Mouse (Mus musculus) urinary bladder, postnatal 36 days (tissue): Measurements from ENCODE around the gene Emc3.
A peak's percentile ranks its signal among the peaks of the same experiment; 100 is the strongest.

ENCODE experiments used
- DNase-seq, 2 experiments: peaks; one replicate each; pipeline ENCODE4 v3.0.0; 2022; ENCODE audit warnings: low spot score in 2 of 2, mixed read lengths in 1 of 2

Emc3 gene

DNA sequence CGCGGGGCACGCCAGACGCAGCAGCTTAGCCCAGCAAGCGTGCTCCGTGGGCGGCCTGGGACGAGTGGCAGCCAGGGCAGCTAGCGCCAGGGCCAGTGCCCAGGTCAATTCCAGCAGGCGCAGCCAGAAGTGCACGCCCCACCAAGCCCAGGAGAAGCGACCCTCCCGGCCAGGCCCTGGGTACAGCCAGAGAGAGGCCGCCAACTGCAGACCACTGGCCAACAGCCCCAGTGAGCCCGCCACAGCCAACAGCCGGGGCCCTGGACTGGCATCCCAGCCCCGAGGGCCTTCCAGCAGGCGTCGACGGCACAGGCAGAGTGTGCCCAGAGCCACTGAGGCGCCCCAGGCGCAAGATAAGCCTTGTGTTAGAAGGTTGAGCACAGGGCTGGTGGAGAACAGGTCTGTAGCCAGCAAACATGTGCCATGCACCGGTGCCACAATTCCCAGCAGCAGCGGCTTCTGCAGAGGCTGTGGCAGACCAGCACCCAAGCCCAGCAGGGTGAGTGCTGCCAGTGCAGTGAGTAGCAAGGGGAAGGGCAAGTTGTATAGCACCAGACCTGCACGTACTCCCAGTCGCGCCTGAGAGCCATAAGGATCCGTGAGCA, 36.3 kb downstream of the Emc3 start:
- DNase-seq = no peak

DNA sequence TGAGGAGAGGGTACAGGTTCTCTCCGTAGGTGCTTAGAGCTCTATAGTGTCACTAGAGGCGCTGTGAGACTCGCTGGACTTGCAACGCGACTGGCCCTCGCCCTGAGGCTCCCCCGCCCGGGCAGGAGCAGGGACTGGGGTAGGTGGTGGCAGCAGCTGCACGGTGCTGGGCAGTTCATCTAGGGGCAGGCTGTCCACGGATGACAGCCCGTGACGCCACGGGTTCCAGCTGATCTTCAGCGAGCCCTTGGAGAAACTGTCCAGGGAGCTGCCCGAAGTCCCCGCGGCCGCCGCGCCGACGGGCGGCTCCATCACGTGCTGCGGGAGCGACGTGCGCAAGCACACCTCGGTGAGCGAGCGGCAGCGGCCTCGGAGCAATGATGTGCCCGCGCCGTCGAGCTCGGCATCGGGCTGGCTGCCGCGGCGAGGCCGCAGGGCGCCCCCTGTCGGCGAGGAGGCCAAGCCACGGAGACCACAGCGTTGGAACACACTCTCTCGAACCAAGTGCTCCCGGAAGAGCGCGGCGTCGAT, 37.1 kb downstream of the Emc3 start:
- DNase-seq = peak; percentile 82 to 84

DNA sequence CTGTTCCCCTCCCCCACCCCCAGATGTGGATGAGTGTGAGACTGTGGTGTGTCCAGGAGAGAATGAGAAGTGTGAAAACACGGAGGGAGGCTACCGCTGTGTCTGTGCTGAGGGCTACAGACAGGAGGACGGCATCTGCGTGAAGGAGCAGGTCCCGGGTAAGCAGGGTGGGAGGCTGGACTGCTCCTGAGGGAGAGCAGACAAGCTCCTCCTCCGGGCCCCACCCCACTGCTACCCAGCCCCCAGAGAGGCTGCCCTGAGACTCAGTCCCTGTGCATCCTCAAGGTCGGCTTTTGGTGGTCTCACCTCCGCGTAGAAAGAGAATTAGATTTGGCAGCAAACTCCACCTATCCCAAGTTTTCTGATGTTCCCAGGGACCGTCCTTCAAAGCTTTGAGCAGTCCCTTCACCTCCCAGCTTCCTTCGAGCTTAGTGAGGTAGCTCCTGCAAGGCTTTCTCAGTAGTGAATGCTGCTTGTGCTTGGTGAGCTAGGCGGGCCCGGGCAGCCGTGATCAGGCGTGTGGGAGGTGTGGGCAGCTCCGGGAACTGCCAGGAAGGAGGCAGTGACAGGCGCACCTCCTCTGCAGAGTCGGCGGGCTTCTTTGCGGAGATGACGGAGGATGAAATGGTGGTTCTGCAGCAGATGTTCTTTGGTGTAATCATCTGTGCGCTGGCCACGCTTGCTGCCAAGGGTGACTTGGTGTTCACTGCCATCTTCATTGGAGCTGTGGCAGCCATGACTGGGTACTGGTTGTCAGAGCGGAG, 39.2 kb downstream of the Emc3 start:
- no peak for DNase-seq

DNA sequence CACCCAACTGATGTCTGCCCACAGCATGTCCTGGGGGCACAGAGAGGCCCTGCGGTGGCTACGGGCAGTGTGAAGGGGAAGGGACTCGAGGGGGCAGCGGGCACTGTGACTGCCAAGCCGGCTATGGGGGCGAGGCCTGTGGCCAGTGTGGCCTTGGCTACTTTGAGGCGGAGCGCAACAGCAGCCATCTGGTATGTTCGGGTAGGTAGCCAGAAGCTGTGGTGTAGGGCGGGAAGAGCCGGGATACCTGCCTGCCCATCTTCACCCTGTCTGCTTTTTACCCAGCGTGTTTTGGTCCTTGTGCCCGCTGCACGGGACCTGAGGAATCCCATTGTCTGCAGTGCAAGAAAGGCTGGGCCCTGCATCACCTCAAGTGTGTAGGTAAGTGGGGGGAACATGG, 42.0 kb downstream of the Emc3 start:
- no peak for DNase-seq

DNA sequence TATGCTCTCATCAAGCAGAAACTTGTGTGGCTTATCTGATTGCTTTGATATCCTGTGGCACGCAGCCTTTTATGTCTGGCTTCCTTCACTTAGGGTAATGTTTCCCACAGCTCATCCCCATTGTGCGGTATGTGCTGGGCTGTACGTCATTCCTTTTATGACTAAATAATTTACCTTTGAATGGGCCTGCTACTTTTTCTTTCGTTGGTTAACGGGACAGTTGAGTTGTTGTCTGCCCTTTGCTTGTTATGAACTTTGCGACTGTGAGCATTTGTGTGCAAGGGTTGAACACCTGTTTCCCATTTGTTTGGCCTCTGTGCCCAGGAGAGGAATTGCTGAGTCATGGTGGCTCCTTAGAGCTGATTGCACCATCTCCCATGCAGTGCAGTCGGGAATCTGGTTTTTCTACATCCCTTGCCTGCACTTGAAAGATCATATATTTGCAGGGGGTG, 44.3 kb downstream of the Emc3 start:
- DNase-seq = peak; percentile 43 to 63

DNA sequence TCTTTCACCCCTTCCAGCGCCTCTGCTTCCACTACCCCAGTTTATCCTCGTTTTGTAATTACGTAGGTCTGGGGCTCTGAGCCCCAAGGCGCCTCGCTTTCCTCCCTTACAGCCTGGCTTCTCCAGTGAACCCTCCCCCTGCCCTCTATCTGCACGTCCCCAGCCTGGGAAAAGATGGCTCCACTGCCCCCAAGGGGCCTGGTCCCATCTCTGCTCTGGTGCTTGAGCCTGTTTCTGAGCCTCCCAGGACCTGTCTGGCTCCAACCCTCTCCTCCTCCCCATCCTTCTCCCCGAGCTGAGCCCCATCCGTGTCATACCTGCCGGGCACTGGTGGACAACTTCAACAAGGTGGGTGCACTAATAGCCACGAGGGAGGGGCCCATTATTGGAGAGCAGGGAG, 47.7 kb downstream of the Emc3 start:
- no peak for DNase-seq

DNA sequence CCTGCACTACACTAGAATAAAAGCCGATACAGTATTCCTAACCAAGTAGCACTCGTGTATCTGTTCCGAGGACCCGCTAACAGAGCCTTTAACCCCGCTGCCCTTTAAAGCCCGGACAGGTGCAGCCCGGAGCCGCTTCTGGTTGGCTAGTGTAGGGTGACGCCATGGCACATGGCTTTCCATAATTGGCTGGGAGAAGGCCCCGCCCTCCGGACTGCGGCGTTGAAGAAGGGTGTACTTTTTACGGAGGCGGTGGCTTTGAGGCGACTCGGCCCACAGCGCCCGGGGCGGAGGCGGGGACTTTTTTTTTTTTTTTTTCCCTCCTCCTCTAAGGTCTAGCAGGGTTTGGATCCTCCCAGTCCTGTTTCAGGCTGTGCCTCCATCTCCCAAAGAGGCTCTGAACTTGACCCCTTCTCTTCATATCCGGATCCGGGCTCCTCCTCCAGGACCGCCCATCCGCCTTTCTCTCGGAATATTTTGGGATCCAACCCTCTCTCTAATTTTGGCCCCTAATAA, 48.3 kb downstream of the Emc3 start, which contains the start of gene Creld1:
Creld1 (plus strand) TSS at position 198 of the 516 bp plus-strand sequence.
- peak; percentile 91 to 97 for DNase-seq

DNA sequence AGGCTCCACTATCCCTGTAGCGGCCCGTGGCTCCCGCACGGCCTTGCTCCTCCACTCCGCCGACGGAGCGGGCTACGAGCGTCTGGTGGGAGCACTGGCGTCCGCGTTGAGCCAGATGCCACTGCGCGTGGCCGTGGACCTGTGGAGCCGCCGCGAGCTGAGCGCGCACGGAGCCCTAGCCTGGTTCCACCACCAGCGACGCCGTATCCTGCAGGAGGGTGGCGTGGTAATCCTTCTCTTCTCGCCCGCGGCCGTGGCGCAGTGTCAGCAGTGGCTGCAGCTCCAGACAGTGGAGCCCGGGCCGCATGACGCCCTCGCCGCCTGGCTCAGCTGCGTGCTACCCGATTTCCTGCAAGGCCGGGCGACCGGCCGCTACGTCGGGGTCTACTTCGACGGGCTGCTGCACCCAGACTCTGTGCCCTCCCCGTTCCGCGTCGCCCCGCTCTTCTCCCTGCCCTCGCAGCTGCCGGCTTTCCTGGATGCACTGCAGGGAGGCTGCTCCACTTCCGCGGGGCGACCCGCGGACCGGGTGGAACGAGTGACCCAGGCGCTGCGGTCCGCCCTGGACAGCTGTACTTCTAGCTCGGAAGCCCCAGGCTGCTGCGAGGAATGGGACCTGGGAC, 48.9 kb downstream of the Emc3 start:
- DNase-seq = no peak

DNA sequence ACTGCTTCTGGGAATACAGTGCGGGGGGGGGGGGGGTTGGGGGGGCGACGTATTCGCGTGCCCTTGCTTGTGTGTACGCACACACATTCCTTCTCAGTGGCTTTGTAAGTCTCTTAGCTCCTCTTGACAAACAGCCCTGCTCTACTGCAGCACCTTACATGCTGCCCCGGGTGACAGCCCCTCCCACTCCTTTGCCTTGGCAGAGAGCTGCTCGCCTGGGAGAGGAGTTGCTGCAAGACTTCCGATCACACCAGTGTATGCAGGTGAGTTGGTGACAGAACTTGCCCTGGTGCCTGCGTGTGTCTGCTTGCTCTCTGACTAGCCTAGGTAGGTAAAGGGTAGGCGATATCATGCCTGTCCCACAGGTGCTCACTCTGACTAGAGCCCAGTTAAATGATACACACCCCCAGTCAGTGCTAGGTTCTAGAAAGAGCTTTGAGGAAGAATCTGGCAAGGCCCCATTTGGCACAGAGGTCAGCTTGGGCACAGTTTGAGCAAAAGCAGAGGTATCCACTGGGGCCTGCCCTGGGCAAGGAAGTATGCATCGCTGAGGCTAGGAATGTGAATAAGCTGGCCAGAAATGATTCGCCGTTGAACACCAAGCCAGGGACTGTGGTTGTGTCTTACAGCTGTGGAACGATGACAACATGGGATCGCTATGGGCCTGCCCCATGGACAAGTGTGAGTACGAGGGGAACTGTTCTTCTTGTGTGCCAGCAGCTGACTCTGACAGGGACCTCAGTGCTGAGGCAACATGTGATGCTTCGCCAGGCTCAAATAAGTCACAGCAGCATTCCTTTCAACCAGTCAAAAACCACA, 50.7 kb downstream of the Emc3 start:
- DNase-seq = peak; percentile 75 to 85

DNA sequence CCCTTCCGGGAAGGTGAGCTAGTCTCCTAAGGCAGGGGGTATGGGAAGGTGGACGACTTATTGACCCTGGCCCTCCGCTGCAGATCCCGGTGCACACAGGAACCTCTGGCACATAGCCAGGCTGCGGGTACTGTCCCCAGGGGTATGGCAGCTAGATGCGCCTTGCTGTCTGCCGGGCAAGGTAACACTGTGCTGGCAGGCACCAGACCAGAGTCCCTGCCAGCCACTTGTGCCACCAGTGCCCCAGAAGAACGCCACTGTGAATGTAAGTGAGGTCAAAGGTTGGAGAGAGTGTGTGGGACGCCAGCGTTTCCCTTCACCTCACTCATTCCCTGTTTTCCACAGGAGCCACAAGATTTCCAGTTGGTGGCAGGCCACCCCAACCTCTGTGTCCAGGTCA, 52.5 kb downstream of the Emc3 start:
- no peak for DNase-seq

DNA sequence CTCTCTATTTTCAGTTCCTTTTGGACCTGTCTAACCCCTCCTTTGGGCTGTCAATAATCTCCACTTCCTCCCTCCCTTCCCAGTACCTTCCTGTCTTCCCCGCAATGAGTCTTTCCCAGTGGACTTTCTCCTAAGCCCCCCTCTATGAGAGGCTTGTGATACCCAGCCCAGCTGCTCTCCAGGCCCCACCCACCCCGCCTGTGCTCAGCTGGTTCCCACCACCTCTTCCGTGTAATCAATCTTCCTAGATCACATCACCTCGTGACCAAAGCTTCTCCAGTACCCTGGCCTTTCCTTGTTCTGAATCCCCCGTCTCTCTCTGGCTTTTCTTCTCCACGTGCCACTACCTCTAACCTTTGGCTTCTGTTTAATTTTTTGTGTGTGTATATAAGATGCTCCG, 54.1 kb downstream of the Emc3 start:
- DNase-seq = no peak

DNA sequence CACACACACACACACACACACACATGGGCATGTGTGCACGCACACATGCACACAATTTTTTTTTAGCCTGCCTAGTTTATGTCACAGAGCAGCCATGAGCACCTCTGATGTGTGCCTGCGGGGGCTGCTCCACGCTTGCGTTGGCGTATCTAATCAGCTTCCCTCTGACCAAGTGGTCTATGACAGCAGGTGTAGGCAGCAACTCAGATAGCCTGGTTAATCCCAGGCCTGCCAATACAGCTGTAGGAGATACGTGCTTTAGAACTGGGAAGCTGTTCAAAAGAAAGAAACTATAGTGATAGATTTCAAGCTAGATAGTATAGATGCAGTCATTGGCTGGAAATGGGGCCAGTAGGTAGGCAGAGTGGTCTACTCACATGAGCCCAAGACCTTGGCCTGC, 57.7 kb downstream of the Emc3 start:
- DNase-seq = no peak

DNA sequence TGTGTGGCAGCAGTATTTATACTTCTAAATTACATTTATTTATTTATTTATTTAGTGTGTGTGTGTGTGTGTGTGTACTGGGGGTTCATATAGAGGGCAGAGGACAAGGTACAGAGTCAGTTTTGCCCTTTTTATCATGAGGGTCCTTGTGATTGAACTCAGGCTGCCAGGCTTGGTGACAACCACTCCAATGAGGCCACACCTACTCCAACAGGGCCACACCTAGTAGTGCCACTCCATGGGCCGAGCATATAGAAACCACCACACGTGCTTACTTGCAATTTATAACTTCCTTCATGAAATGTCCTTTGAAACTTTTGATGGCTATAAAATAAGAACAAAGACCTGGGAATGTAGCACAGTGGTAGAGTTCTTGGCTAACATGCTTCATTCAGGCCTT, 58.2 kb downstream of the Emc3 start:
- no peak for DNase-seq

DNA sequence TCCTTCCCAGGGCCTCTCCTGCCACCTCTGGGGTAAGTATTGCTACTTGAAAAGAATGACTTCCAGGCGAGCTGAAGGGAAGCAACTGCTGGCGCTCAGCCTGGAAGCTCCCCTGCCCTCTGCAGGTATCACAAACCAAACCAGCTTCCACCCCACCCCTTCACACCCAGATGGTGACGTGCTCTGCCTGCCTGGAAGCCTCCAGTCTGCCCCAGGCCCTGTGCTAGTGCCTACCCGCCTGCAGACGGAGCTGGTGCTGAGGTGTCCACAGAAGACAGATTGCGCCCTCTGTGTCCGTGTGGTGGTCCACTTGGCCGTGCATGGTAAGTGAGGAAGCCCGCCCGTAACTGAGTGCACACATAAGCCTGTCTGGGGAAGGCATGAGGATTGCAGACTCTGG, 59.4 kb downstream of the Emc3 start:
- DNase-seq = peak in 1 of 2 experiments; percentile 44

DNA sequence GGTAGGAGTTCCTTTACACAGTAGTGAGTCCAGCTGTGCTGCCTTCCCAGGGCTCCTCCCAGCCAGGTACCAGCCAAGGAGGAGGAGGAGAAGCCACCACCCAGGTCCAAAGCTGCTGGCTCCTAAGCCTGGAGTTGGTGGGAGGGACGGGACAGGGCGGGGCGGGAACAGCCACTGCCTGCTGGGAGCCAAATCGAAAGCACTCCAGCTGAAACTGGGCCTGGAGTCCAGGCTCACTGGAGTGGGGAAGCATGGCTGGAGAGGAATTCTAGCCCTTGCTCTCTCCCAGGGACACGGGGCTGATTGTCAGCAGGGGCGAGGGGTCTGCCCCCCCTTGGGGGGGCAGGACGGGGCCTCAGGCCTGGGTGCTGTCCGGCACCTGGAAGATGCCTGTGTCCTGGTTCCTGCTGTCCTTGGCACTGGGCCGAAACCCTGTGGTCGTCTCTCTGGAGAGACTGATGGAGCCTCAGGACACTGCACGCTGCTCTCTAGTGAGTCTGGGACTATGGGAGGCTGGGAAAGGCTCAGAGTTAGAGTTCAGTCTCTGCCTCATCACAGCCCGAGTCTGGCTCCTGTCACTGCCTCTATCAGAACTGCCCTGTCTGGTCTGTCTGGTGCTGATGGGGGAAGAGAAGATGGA, 60.0 kb downstream of the Emc3 start, which contains the start of gene Il17rc:
Il17rc (plus strand) TSS at position 131 of the 640 bp plus-strand sequence.
- peak in 1 of 2 experiments; percentile 73 for DNase-seq

DNA sequence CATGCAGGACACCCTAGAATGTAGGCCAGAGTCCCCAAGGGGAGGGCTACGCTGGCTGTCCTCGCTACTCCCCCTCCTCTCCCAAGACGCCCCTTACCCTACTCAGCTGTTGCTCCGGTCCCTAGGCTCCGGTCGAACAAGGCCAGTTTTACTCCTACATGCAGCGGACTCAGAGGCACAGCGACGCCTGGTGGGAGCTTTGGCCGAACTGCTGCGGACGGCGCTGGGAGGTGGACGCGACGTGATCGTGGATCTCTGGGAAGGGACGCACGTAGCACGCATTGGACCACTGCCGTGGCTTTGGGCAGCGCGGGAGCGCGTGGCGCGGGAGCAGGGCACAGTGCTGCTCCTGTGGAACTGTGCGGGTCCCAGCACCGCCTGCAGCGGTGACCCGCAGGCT, 62.0 kb downstream of the Emc3 start:
- DNase-seq = peak in 1 of 2 experiments; percentile 81

DNA sequence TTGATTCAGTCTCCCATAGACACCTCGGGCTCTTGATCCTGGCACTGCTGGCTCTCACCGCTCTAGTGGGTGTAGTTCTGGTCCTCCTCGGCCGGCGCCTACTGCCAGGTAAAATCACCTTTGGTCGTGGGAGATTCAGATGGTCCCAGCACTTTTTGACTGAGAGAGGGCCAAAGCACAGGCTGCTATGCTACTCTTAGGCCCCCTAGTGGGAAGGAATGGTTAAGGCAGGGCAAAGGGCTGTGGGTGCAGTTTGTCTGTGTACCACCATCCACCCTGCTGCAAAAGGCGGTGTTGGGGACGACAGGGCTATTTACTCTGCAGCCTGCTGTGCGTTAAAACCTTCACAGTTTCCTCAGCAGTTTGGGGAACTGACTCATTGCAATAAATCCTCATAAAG, 62.4 kb downstream of the Emc3 start:
- DNase-seq = peak in 1 of 2 experiments; percentile 71

DNA sequence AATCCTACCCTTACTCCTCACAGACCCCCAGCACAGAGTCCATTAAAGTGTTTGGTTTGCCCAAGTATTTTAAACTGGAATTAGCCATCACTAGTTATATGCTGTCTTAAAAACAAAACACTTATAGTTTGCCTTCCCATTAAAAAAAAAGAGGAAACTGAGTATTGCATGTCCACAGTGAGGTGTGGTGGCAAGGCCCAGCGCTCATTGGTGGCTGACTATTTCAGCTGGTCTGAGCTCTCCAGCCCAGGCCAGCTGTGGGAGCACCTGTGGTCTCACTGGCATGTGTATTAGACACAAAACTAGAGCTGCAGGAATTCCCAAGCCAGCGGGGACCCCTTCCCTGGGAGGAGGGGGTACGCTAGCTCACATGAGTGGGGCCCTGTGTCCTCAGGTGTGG, 62.9 kb downstream of the Emc3 start:
- DNase-seq = no peak

DNA sequence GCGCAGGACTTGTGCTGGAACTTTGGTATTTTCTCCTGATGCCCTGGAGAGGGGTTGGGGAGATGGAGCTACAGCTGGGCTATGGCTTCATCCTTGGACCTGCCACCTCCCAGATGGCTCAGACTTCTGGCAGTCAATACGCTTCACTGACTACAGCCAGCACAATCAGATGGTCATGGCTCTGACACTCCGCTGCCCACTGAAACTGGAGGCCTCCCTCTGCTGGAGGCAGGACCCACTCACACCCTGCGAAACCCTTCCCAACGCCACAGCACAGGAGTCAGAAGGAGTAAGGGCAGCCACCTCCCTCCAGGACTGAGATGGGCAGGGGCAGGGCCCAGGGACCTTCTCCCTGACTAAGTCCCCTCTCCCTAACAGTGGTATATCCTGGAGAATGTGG, 65.8 kb downstream of the Emc3 start:
- DNase-seq = no peak
